Mouse (Mus musculus): Measurements from ENCODE around the gene Gpr107. TPM values are rescaled to one million over a fixed set of nuclear protein-coding genes. Genes with fewer than 3 reads are reported as not detected.

The Gpr107 gene
- total and polyA plus RNA-seq, 2 experiments from 2014 or later, result 24.0 to 40.8 TPM

DNA sequence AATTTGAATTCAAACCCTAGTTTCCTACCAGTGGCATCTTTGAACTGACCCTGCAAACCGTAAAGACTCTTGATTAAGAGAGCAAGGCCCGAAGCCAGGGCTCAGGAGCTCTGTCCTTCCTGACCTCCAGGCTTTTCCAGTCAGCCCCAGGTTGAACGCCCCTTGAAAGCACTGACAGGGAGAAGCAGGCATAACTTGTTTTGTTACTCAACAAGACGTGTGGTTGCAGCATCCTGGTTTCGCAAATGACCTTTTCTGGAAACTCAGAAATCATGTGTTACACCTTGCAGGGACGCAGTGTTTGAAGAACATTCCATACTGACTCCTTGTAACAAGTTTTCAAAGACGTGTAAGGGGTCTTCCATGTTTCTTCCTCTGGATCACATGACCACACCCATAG, 5.1 kb upstream of the Gpr107 start:
- Histone ChIP-seq H3K9me3 (ENCODE audit: low read length) (no peaks in the 10 kb centered on the region), H3K4me2 (ENCODE audit: low read depth) (no peak overlapping the region), H3K9ac (no peak overlapping the region), H3K4me3 (ENCODE audit: low read depth, low read length) (no peak overlapping the region), H3K4me1 (ENCODE audit: insufficient read depth) (peaks cover 9% of the 10 kb centered on the region), H3K36me3 (ENCODE audit: insufficient read depth) (peaks cover 16% of the 10 kb centered on the region), H3K27ac (ENCODE audit: low read depth, low read length) (no peak overlapping the region), H3K27me3 (ENCODE audit: insufficient read depth, low read length) (no peaks in the 10 kb centered on the region)
- no peak for TF ChIP-seq CTCF (IDR thresholded peaks at IDR 0.05; ENCODE audit: low read depth)
- 88% methylated on average over 7 of the region's 7 CpGs for WGBS
- ATAC-seq (no peak), DNase-seq (no peak)

- Histone ChIP-seq H3K4me1 (ENCODE audit: insufficient read depth) (peaks cover 19% of the 10 kb centered on the region), H3K9ac (no peak overlapping the region), H3K27me3 (ENCODE audit: insufficient read depth, low read length) (no peaks in the 10 kb centered on the region), H3K36me3 (ENCODE audit: insufficient read depth) (peaks cover 15% of the 10 kb centered on the region), H3K4me2 (ENCODE audit: low read depth) (no peak overlapping the region), H3K4me3 (ENCODE audit: low read depth, low read length) (no peak overlapping the region), H3K27ac (ENCODE audit: low read depth, low read length) (no peak overlapping the region), H3K9me3 (ENCODE audit: low read length) (no peaks in the 10 kb centered on the region)
- no peak for DNase-seq
- no peak for ATAC-seq
- peak; percentile 39 for TF ChIP-seq CTCF (IDR thresholded peaks at IDR 0.05; ENCODE audit: low read depth)
Measured at GRCm38 (mm10) chr2:31150762-31151161, 1.4 kb upstream of the Gpr107 start.

GRCm38 (mm10) chr2:31156846-31157245, 4.7 kb downstream of the Gpr107 start:
- no peaks in the 10 kb centered on the region for H3K27me3 ChIP-seq (ENCODE audit: insufficient read depth, low read length)
- DNase-seq, result no peak
- H3K27ac ChIP-seq (ENCODE audit: low read depth, low read length), result no peak overlapping the region
- WGBS, result 94% methylated on average over 3 of the region's 3 CpGs
- no peak overlapping the region for H3K9ac ChIP-seq
- no peak overlapping the region for H3K4me3 ChIP-seq (ENCODE audit: low read depth, low read length)
- ATAC-seq, result no peak
- H3K4me1 ChIP-seq (ENCODE audit: insufficient read depth), result peaks cover 10% of the 10 kb centered on the region
- H3K9me3 ChIP-seq (ENCODE audit: low read length), result no peaks in the 10 kb centered on the region
- no peak overlapping the region for H3K4me2 ChIP-seq (ENCODE audit: low read depth)
- H3K36me3 ChIP-seq (ENCODE audit: insufficient read depth), result no peaks in the 10 kb centered on the region
- TF ChIP-seq CTCF (IDR thresholded peaks at IDR 0.05; ENCODE audit: low read depth), result no peak

- Histone ChIP-seq H3K27ac (ENCODE audit: low read depth, low read length) (no peak overlapping the region), H3K9me3 (ENCODE audit: low read length) (no peaks in the 10 kb centered on the region), H3K4me1 (ENCODE audit: insufficient read depth) (no peaks in the 10 kb centered on the region), H3K9ac (no peak overlapping the region), H3K4me2 (ENCODE audit: low read depth) (no peak overlapping the region), H3K27me3 (ENCODE audit: insufficient read depth, low read length) (no peaks in the 10 kb centered on the region), H3K4me3 (ENCODE audit: low read depth, low read length) (no peak overlapping the region), H3K36me3 (ENCODE audit: insufficient read depth) (no peaks in the 10 kb centered on the region)
- TF ChIP-seq CTCF (IDR thresholded peaks at IDR 0.05; ENCODE audit: low read depth), result no peak
- no peak for DNase-seq
- WGBS, result 88% methylated on average over 10 of the region's 10 CpGs
- no peak for ATAC-seq
Measured at GRCm38 (mm10) chr2:31160147-31160920, 8.2 kb downstream of the Gpr107 start.

DNA sequence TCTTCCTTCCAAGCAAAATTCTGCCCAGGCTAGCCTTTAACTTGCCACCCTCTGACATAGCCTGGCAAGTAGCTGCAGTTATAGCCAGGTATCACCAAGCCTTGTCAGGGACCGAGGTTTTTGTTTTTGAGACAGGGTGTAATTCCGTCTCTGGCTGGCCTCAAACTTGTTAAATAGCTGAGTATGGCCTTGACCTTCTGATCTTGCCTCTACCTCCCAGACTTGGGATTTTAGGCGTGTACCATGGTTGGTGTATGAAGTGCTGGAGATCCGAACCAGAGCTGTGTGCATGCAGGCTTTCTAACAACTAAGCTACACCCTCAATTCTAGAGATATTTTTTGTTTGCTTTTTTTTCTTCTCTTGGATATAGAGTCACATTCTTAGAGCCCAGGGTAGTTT, 9.5 kb downstream of the Gpr107 start:
- H3K27me3 ChIP-seq (ENCODE audit: insufficient read depth, low read length), result no peaks in the 10 kb centered on the region
- TF ChIP-seq CTCF (IDR thresholded peaks at IDR 0.05; ENCODE audit: low read depth), result no peak
- H3K9ac ChIP-seq, result no peak overlapping the region
- no peaks in the 10 kb centered on the region for H3K4me1 ChIP-seq (ENCODE audit: insufficient read depth)
- no peaks in the 10 kb centered on the region for H3K36me3 ChIP-seq (ENCODE audit: insufficient read depth)
- no peak overlapping the region for H3K4me2 ChIP-seq (ENCODE audit: low read depth)
- 88% methylated on average over 4 of the region's 4 CpGs for WGBS
- H3K9me3 ChIP-seq (ENCODE audit: low read length), result no peaks in the 10 kb centered on the region
- ATAC-seq (no peak), DNase-seq (no peak)
- H3K27ac ChIP-seq (ENCODE audit: low read depth, low read length), result no peak overlapping the region
- no peak overlapping the region for H3K4me3 ChIP-seq (ENCODE audit: low read depth, low read length)

GRCm38 (mm10) chr2:31163361-31164118, 11.4 kb downstream of the Gpr107 start:
- TF ChIP-seq CTCF (IDR thresholded peaks at IDR 0.05; ENCODE audit: low read depth), result no peak
- ATAC-seq, result no peak
- Histone ChIP-seq H3K9me3 (ENCODE audit: low read length) (no peaks in the 10 kb centered on the region), H3K27ac (ENCODE audit: low read depth, low read length) (no peak overlapping the region), H3K4me3 (ENCODE audit: low read depth, low read length) (no peak overlapping the region), H3K4me1 (ENCODE audit: insufficient read depth) (no peaks in the 10 kb centered on the region), H3K27me3 (ENCODE audit: insufficient read depth, low read length) (no peaks in the 10 kb centered on the region), H3K4me2 (ENCODE audit: low read depth) (no peak overlapping the region), H3K9ac (no peak overlapping the region), H3K36me3 (ENCODE audit: insufficient read depth) (peaks cover 8% of the 10 kb centered on the region)
- DNase-seq, result no peak
- 79% methylated on average over 11 of the region's 11 CpGs for WGBS

GRCm38 (mm10) chr2:31164841-31165455, 12.8 kb downstream of the Gpr107 start:
- no peaks in the 10 kb centered on the region for H3K9me3 ChIP-seq (ENCODE audit: low read length)
- no peaks in the 10 kb centered on the region for H3K4me1 ChIP-seq (ENCODE audit: insufficient read depth)
- ATAC-seq, result no peak
- no peak overlapping the region for H3K9ac ChIP-seq
- H3K4me2 ChIP-seq (ENCODE audit: low read depth), result no peak overlapping the region
- H3K36me3 ChIP-seq (ENCODE audit: insufficient read depth), result peaks cover 22% of the 10 kb centered on the region
- 62% methylated on average over 5 of the region's 5 CpGs for WGBS
- no peak overlapping the region for H3K27ac ChIP-seq (ENCODE audit: low read depth, low read length)
- DNase-seq, result no peak
- no peaks in the 10 kb centered on the region for H3K27me3 ChIP-seq (ENCODE audit: insufficient read depth, low read length)
- no peak for TF ChIP-seq CTCF (IDR thresholded peaks at IDR 0.05; ENCODE audit: low read depth)
- H3K4me3 ChIP-seq (ENCODE audit: low read depth, low read length), result no peak overlapping the region

All from forebrain, postnatal 0 days (tissue).